Mouse (Mus musculus) adrenal gland (tissue): Measurements from ENCODE around the gene Vhl.

Experiments used
- intact Hi-C: fragments of 180-260 bp; cut with DNase I; formaldehyde crosslinking; loops from one replicate; pipeline ENCODE4 v1.15.1; 2025
- long read RNA-seq, 2 experiments: library from polyadenylated mRNA; unstranded; transcript quantifications; one replicate each; pipeline ENCODE4 v2.0.0; 2020; ENCODE audit warnings: borderline replicate concordance in 1 of 2; ENCODE audit not compliant: insufficient replicate concordance in 1 of 2

Gene Vhl
- long read RNA-seq, experiment 1, transcript Vhl-201 (3 exons, 2,792 nt): major isoform, 11 of 15 reads
- long read RNA-seq, experiment 1, partial matches to known transcripts: 0 of 15 reads
- long read RNA-seq, experiment 1, other reads (novel, unspliced or antisense): 4 of 15 reads
- long read RNA-seq, experiment 2, transcript Vhl-201 (3 exons, 2,792 nt): major isoform, 11 of 13 reads
- long read RNA-seq, experiment 2, partial matches to known transcripts: 0 of 13 reads
- long read RNA-seq, experiment 2, other reads (novel, unspliced or antisense): 2 of 13 reads

GRCm38 (mm10) chr6:113623941-113624751 lies at the start of gene Vhl:
Gene Vhl, plus strand, starts transcription at chr6:113623959.
- intact Hi-C loops: no loop called here

GRCm38 (mm10) chr6:113576044-113576443 lies 47.7 kb upstream of the Vhl start:
- intact Hi-C loops: no loop called here

GRCm38 (mm10) chr6:113579306-113579705 lies 44.5 kb upstream of the Vhl start:
- intact Hi-C loops: no loop called here

GRCm38 (mm10) chr6:113583023-113583422 lies 40.7 kb upstream of the Vhl start:
- intact Hi-C loops: no loop called here

GRCm38 (mm10) chr6:113585065-113585464 lies 38.7 kb upstream of the Vhl start:
- intact Hi-C loops: no loop called here

GRCm38 (mm10) chr6:113586466-113587183 lies 37.1 kb upstream of the Vhl start:
- intact Hi-C loops: no loop called here

GRCm38 (mm10) chr6:113592637-113593036 lies 31.1 kb upstream of the Vhl start:
- intact Hi-C loops: no loop called here

GRCm38 (mm10) chr6:113597945-113598344 lies 25.8 kb upstream of the Vhl start:
- intact Hi-C loops: no loop called here

GRCm38 (mm10) chr6:113599833-113600232 lies 23.9 kb upstream of the Vhl start:
- intact Hi-C loops: loop anchor here (5.0 kb wide), 1 partner anchor 108 kb away; no protein-coding TSS in a partner anchor

GRCm38 (mm10) chr6:113600543-113601139 lies 23.1 kb upstream of the Vhl start, which contains the start of gene Fancd2os:
Gene Fancd2os, minus strand, starts transcription at chr6:113600715.
- intact Hi-C loops: loop anchor here (5.0 kb wide), 1 partner anchor 108 kb away; no protein-coding TSS in a partner anchor

GRCm38 (mm10) chr6:113602821-113603220 lies 20.9 kb upstream of the Vhl start:
- intact Hi-C loops: loop anchor here (5.0 kb wide), 1 partner anchor 111 kb away; no protein-coding TSS in a partner anchor

- intact Hi-C loops: loop anchor here (5.0 kb wide), 1 partner anchor 112 kb away; no protein-coding TSS in a partner anchor
Measured at GRCm38 (mm10) chr6:113603993-113604392, 19.8 kb upstream of the Vhl start.

GRCm38 (mm10) chr6:113604432-113605223 lies 19.1 kb upstream of the Vhl start, which contains the start of gene Brk1:
Gene Brk1, plus strand, starts transcription at chr6:113604772.
- intact Hi-C loops: loop anchor here (5.0 kb wide), 1 partner anchor 112 kb away; no protein-coding TSS in a partner anchor

GRCm38 (mm10) chr6:113605224-113605545 lies 18.6 kb upstream of the Vhl start:
- intact Hi-C loops: no loop called here

GRCm38 (mm10) chr6:113608871-113609270 lies 14.9 kb upstream of the Vhl start:
- intact Hi-C loops: no loop called here

- intact Hi-C loops: no loop called here
Measured at GRCm38 (mm10) chr6:113609293-113609692, 14.5 kb upstream of the Vhl start.

- intact Hi-C loops: no loop called here
Measured at GRCm38 (mm10) chr6:113612258-113612969, 11.3 kb upstream of the Vhl start.

GRCm38 (mm10) chr6:113614152-113614551 lies 9.6 kb upstream of the Vhl start:
- intact Hi-C loops: no loop called here

- intact Hi-C loops: no loop called here
Measured at GRCm38 (mm10) chr6:113614997-113615396, 8.8 kb upstream of the Vhl start.

GRCm38 (mm10) chr6:113615489-113615888 lies 8.3 kb upstream of the Vhl start:
- intact Hi-C loops: no loop called here
